Mouse (Mus musculus) kidney, adult 2 months (tissue): ENCODE results near the gene Elfn1.

Experiments
- CTCF ChIP-seq: fragments of 200-500 bp; conservative IDR thresholded peaks from 2 replicates; pipeline ENCODE4 v1.5.1; 2011; ENCODE audit warnings: low read depth, mild to moderate bottlenecking, control low read depth, low read length, moderate library complexity, mixed read lengths; ENCODE audit not compliant: insufficient read depth, insufficient read length
- POLR2A ChIP-seq: fragments of 200-500 bp; IDR thresholded peaks from one replicate; pipeline ENCODE4 v1.6.1; 2011; ENCODE audit warnings: low read depth, low read length, control low read depth

- TF ChIP-seq POLR2A = no peak
- no peak for TF ChIP-seq CTCF
Observed at GRCm38 (mm10) chr5:139932595-139933271, 25.0 kb downstream of the Elfn1 start.
